Mouse (Mus musculus): ENCODE results near the gene Vmn1r114.

Gene Vmn1r114

DNA sequence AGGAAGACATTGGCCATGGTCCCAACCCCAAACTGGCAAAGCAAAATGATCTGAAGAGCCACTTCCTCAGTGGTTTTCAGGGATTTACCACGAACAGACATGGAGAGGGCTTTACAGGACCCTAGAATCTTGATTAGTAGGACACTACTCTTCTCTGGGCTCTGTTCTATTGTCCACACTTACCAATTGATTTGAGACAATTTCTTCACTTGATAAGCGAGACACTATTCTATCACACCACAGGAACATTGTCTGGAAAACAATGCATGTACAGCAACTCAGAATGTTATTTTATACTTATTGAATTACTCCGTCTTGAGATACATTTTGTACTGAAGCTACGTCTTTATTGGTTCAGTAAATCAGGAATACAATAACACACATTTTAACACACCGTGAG lies at the start of gene Vmn1r114:
Gene Vmn1r114 (minus strand): TSS at position 101 of the 400 bp plus-strand sequence.
- in situ Hi-C loops (cut with MboI, MseI): loop anchor here in 1 of 2 experiments (25.0 kb wide), 1 partner anchor 950 kb away; the partner anchor contains the start of gene Gm4175

DNA sequence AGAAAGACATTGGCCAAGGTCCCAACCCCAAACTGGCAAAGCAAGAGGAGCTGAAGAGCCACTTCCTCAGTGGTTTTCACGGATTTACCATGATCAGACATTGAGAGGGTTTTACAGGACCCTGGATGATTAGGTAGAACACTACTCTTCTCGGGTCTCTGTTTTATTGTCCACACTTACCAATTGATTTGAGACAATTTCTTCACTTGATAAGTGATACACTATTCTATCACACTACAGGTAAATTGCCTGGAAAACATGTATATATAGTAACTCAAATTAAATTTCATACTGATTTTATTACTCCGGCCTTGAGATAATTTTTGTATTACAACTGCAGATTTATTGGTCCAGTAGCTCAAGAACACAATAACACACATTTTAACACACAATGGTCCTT lies 32.9 kb upstream of the Vmn1r114 start, which contains the start of gene Vmn1r115:
Gene Vmn1r115 (minus strand): TSS at position 101 of the 400 bp plus-strand sequence.
- in situ Hi-C loops (cut with MboI, MseI): loop anchor here in 1 of 2 experiments (10.0 to 25.0 kb wide), 2 partner anchors 480 to 683 kb away; partner anchors contain the start of gene Vmn1r94

DNA sequence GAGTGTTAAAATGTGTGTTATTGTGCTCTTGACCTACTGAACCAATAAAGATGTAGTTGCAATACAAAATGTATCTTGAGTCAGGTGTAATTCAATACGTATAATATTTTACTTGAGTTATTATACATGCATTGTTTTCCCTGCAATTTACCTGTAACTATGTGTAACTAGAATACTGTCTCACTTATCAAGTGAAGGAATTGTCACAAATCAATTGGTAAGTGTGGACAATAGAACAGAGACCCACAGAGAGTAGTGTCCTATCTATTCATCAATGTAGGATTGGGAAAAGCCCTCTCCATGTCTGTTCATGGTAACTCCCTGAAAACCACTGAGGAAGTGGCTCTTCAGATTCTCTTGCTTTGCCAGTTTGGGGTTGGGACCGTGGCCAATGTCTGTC lies 25.0 kb downstream of the Vmn1r114 start, which contains the start of gene Vmn1r113:
Gene Vmn1r113 (plus strand): TSS at position 301 of the 400 bp plus-strand sequence.
- in situ Hi-C loops (cut with MboI, MseI): loop anchor here (10.0 to 25.0 kb wide), 8 partner anchors 350 to 1650 kb away; partner anchors contain the start of genes Vmn1r149 (in 2 of the 2), Gm16442 (in 1 of the 2), Gm16451 (in 1 of the 2) and Vmn1r101 (in 1 of the 2)

DNA sequence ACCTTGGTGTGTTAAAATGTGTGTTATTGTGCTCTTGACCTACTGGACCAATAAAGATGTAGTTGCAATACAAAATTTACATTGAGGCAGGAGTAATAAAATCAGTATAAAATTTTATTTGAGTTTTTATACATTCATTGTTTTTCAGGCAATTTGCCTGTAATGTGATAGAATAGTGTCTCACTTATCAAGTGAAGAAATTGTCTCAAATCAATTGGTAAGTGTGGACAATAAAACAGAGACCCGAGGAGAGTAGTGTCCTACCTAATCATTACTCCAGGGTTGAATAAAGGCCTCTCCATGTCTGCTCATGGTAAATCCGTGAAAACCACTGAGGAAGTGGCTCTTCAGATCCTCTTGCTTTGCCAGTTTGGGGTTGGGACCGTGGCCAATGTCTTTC lies 41.1 kb downstream of the Vmn1r114 start, which contains the start of gene Vmn1r112:
Gene Vmn1r112 (plus strand): TSS at position 301 of the 400 bp plus-strand sequence.
- in situ Hi-C loops (cut with MboI, MseI): loop anchor here in 1 of 2 experiments (5.0 kb wide), 1 partner anchor 1991 kb away; the partner anchor contains the start of gene Vmn1r157
